In genomic region chr13:98976022-98976421, GRCm38 (mm10) we compare ENCODE assay signal across 37 mouse cellular contexts. TPM values are rescaled to one million over a fixed set of nuclear protein-coding genes. Genes with fewer than 3 reads are reported as not detected.
"Had no signal": no experiment of that assay in that cellular context is flagged by ENCODE, and none has a peak within 500 bp of the region (broad histone marks: within the 10 kb centered on the region; RNA-seq: fewer than 3 reads in every experiment).

No protein-coding gene starts in this region.

RNA-seq across cellular contexts. Expression of gene 1700024P04Rik, which starts 8.3 kb away (rescaled TPM):
- total RNA-seq: gastrocnemius, adult 18-20 months; gastrocnemius, adult 8-10 months; gastrocnemius, postnatal 14 days; gastrocnemius, postnatal 36 days; heart, adult 18-20 months; heart, adult 8-10 months; heart, postnatal 10 days; heart, postnatal 25 days; heart, postnatal 4 days; layer of hippocampus, adult 18-20 months; layer of hippocampus, adult 8-10 months; layer of hippocampus, postnatal 14 days; layer of hippocampus, postnatal 36 days; left cerebral cortex, adult 18-20 months; left cerebral cortex, adult 8-10 months; left cerebral cortex, postnatal 10 days; left cerebral cortex, postnatal 25 days; left cerebral cortex, postnatal 4 days had no signal
- polyA plus RNA-seq: heart, embryonic 10.5 days; heart, embryonic 12.5 days; heart, embryonic 14.5 days; heart, embryonic 16.5 days; hindbrain, embryonic 10.5 days; hindbrain, embryonic 12.5 days; hindbrain, embryonic 14.5 days; hindbrain, embryonic 16.5 days; inflammation-experienced regulatory T-cells, adult 6 months; kidney, embryonic 15.5 days; kidney, postnatal 0 days; large intestine, adult 2 months; limb, embryonic 11.5 days; limb, embryonic 13.5 days; limb, embryonic 15.5 days; liver, embryonic 11.5 days; liver, embryonic 13.5 days; liver, embryonic 15.5 days; liver, postnatal 0 days had no signal
